Mouse (Mus musculus) lung, embryonic 15.5 days (tissue): ENCODE data around the gene Scnn1b. TPM values are rescaled to one million over a fixed set of nuclear protein-coding genes. Genes with fewer than 3 reads are reported as not detected.
A peak's percentile ranks its signal among the peaks of the same experiment; 100 is the strongest.

Experiments used
- ATAC-seq: fragments of 200-750 bp; cut with Nextera tagmentation; 2 replicates; pipeline ENCODE4 v1.8.0; 2017; ENCODE audit warnings: moderate number of reproducible peaks, borderline replicate concordance; ENCODE audit not compliant: low FRiP score, low TSS enrichment; ENCODE audit errors: extremely low read depth
- H3K27ac ChIP-seq: fragments of 300-500 bp; sonication (generic); 2 replicates; pipeline ENCODE4 v1.5.1; 2015; ENCODE audit warnings: moderate library complexity, mild to moderate bottlenecking, inconsistent platforms
- H3K27me3 ChIP-seq: fragments of 300-500 bp; sonication (generic); 2 replicates; pipeline ENCODE4 v1.6.1; 2015; ENCODE audit warnings: inconsistent platforms
- H3K36me3 ChIP-seq: fragments of 300-500 bp; sonication (generic); 2 replicates; pipeline ENCODE4 v1.6.1; 2015; ENCODE audit warnings: inconsistent platforms
- H3K4me1 ChIP-seq: fragments of 300-500 bp; sonication (generic); 2 replicates; pipeline ENCODE4 v1.6.1; 2015; ENCODE audit warnings: inconsistent platforms
- H3K4me2 ChIP-seq: fragments of 300-500 bp; sonication (generic); 2 replicates; pipeline ENCODE4 v1.6.1; 2015; ENCODE audit warnings: inconsistent platforms, mild to moderate bottlenecking, moderate library complexity
- H3K4me3 ChIP-seq: fragments of 300-500 bp; sonication (generic); 2 replicates; pipeline ENCODE4 v1.5.1; 2015; ENCODE audit warnings: mild to moderate bottlenecking, inconsistent platforms
- H3K9ac ChIP-seq: fragments of 300-500 bp; sonication (generic); 2 replicates; pipeline ENCODE4 v1.6.1; 2015; ENCODE audit warnings: inconsistent platforms
- H3K9me3 ChIP-seq: fragments of 300-500 bp; sonication (generic); 2 replicates; pipeline ENCODE4 v1.6.1; 2016; ENCODE audit warnings: inconsistent platforms
- whole genome bisulfite sequencing: fragments of 180-500 bp; shearing (Covaris S2); methylation state at CpG from one replicate; pipeline ENCODE4 v1.1.7; 2015; 5-methylcytosine and 5-hydroxymethylcytosine counted together
- polyA plus RNA-seq: library from polyadenylated mRNA; unstranded; fragments of >200 nt; fragmentation: Nextera tagmentation; extraction: Ambion mirVana; gene quantifications from 2 replicates; pipeline ENCODE4 v1.2.1, GENCODE M21; 2015

The Scnn1b gene
- polyA plus RNA-seq = 6.8 and 8.0 TPM in 2 replicates

DNA sequence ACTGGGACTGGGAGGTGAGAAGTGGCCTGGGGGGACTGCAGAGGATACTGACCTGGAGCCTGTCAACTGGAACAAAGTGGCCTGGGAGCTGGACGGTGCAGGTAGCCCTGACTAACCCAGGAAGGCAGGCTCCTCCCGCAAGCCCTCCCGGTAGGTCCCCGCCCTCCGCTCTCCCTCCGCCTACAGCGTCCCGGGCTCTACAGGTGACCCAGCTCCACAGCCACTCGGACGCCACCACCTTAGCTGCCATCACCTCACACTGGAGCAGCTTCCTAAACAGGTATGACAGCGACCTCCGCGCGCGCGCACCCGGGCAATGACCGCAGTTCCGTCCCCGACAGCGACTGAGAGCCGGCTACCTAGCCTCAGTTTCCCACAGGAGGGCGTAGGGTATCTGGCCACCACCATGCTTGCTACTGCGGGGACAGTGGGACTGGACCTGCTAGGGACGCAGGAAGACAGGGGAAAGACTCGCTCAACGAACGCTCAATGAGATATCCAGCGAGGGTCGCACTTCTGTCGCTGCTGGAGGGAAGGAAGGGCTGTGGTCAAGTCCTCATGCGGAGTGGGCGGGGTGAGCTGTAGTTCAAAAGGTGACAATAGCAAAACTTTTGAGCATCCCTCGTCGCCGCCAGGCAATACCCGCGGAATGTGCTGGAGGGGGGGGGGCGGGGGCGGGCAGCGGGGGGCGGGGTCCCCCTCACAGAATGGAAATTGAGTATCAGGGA lies at the start of gene Scnn1b:
Gene Scnn1b, plus strand, starts transcription at position 181 of the 728 bp plus-strand sequence.
- WGBS = 3% methylated on average over 42 of the region's 42 CpGs
- Histone ChIP-seq H3K9ac (no peak within 1 kb of the TSS), H3K4me3 (peak within 1 kb of the TSS; percentile 31), H3K4me1 (no peaks in the 10 kb centered on the region), H3K36me3 (no peaks in the 10 kb centered on the region), H3K9me3 (no peaks in the 10 kb centered on the region), H3K27ac (no peak within 1 kb of the TSS), H3K4me2 (peak within 1 kb of the TSS; percentile 54), H3K27me3 (peaks cover 19% of the 10 kb centered on the region)
- ATAC-seq = no peak; the same call in 1 of the 2 replicates

GRCm38 (mm10) chr7:121821632-121822031 lies 43.2 kb upstream of the Scnn1b start:
- H3K4me3 ChIP-seq = no peak overlapping the region
- H3K9ac ChIP-seq = no peak overlapping the region
- H3K27ac ChIP-seq = no peak overlapping the region
- H3K36me3 ChIP-seq = no peaks in the 10 kb centered on the region
- H3K27me3 ChIP-seq = no peaks in the 10 kb centered on the region
- 86% methylated on average over 6 of the region's 6 CpGs for WGBS
- no peaks in the 10 kb centered on the region for H3K9me3 ChIP-seq
- ATAC-seq = no peak
- H3K4me1 ChIP-seq = no peaks in the 10 kb centered on the region
- no peak overlapping the region for H3K4me2 ChIP-seq

DNA sequence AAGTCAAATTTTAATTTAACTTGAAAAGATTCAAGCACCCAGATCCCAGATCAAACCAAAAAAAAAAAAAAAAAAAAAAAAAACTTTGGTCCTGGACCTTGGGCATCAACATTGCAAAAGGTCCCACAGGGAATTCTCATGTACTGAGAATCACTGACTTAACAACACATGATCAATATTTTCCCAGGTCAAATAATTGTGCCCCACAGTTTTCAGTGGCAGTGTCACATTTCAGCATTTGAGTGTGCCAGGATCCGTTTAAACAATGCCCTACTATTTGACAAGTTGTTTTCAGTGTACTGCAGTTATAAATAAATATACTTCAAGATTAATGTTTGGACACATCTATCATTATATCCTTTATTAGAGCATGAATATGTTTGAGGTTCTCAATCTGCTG lies 36.4 kb upstream of the Scnn1b start:
- Histone ChIP-seq H3K36me3 (no peaks in the 10 kb centered on the region), H3K4me1 (no peaks in the 10 kb centered on the region), H3K9ac (no peak overlapping the region), H3K9me3 (no peaks in the 10 kb centered on the region), H3K4me3 (no peak overlapping the region), H3K27ac (no peak overlapping the region), H3K27me3 (no peaks in the 10 kb centered on the region), H3K4me2 (no peak overlapping the region)
- ATAC-seq = no peak
- WGBS = 57% methylated on average over 1 of the region's 1 CpGs

DNA sequence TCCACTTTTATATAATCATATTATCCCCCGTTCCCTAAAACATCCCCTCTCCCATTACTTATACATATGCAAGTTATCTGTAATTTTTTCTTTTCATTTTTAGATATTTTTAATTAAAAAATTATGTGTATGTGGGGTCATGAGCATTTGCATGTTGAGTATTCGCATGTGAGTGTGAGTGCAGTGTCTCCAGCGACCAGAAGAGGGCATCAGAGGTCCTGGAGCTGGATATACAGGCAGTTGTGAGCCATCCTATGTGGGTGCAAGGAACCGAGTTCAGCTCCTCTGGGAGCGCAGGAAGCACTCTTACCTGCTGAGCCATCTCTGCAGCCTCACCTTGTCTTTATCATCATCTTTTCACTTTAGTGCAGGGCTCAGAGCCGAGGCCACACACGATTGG lies 29.4 kb upstream of the Scnn1b start:
- ATAC-seq = no peak
- no peak overlapping the region for H3K4me3 ChIP-seq
- no peaks in the 10 kb centered on the region for H3K9me3 ChIP-seq
- H3K36me3 ChIP-seq = no peaks in the 10 kb centered on the region
- H3K9ac ChIP-seq = no peak overlapping the region
- WGBS = 81% methylated on average over 7 of the region's 7 CpGs
- no peaks in the 10 kb centered on the region for H3K4me1 ChIP-seq
- H3K4me2 ChIP-seq = no peak overlapping the region
- H3K27ac ChIP-seq = no peak overlapping the region
- no peaks in the 10 kb centered on the region for H3K27me3 ChIP-seq

GRCm38 (mm10) chr7:121836827-121837226 lies 28.0 kb upstream of the Scnn1b start:
- Histone ChIP-seq H3K4me2 (no peak overlapping the region), H3K36me3 (no peaks in the 10 kb centered on the region), H3K4me1 (no peaks in the 10 kb centered on the region), H3K27ac (peak overlapping the region; percentile 72), H3K9me3 (no peaks in the 10 kb centered on the region), H3K27me3 (no peaks in the 10 kb centered on the region), H3K4me3 (no peak overlapping the region), H3K9ac (no peak overlapping the region)
- peak; percentile 58; the same call in 1 of the 2 replicates for ATAC-seq
- 54% methylated on average over 7 of the region's 7 CpGs for WGBS

DNA sequence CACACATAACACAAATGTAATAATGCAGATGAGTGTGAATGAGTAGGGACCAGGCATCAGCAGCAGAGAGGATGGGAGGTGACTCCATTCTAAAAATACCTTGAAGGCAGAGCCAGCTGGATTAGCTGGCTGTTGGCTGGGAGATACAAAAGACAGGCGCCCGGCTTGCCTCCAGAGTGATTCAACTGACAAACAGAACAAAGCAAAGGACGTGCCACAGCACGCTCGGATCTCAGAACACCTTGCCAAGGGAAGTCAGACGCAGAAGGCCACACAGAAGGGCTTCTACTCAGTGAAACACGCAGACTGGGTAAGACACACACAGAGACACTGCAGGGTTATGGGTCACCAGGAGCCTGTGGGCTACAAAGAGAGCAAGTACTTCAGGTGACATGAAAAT lies 24.0 kb upstream of the Scnn1b start:
- ATAC-seq = no peak
- Histone ChIP-seq H3K4me2 (no peak overlapping the region), H3K9me3 (no peaks in the 10 kb centered on the region), H3K4me3 (no peak overlapping the region), H3K27me3 (no peaks in the 10 kb centered on the region), H3K36me3 (no peaks in the 10 kb centered on the region), H3K4me1 (no peaks in the 10 kb centered on the region), H3K27ac (no peak overlapping the region), H3K9ac (no peak overlapping the region)
- 53% methylated on average over 7 of the region's 7 CpGs for WGBS

GRCm38 (mm10) chr7:121842234-121842633 lies 22.6 kb upstream of the Scnn1b start:
- no peak overlapping the region for H3K4me3 ChIP-seq
- ATAC-seq = no peak
- no peak overlapping the region for H3K27ac ChIP-seq
- no peak overlapping the region for H3K4me2 ChIP-seq
- WGBS = 47% methylated on average over 6 of the region's 6 CpGs
- H3K9me3 ChIP-seq = no peaks in the 10 kb centered on the region
- H3K27me3 ChIP-seq = no peaks in the 10 kb centered on the region
- no peak overlapping the region for H3K9ac ChIP-seq
- H3K4me1 ChIP-seq = no peaks in the 10 kb centered on the region
- H3K36me3 ChIP-seq = no peaks in the 10 kb centered on the region

DNA sequence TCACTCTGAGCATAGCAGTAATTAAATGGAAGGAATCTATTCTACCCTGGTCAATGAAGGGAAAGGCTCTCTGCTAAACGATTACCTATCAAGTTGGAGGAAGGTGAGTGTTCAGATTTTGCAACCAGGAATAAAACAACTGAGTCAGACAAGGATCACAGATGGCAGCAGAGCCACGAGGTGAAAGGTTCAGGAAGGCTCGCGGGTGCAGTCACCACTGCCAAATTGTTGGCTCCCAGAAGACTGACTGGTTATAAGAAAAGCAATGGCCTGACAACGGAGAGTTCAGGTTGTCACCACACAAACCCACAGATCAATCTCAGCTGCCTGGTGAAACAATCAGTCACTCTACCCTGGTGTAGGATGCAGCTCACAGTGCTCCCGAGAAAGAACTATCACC lies 18.9 kb upstream of the Scnn1b start:
- H3K27ac ChIP-seq = no peak overlapping the region
- 59% methylated on average over 6 of the region's 6 CpGs for WGBS
- H3K4me1 ChIP-seq = no peaks in the 10 kb centered on the region
- no peaks in the 10 kb centered on the region for H3K36me3 ChIP-seq
- H3K4me2 ChIP-seq = no peak overlapping the region
- H3K4me3 ChIP-seq = no peak overlapping the region
- no peak overlapping the region for H3K9ac ChIP-seq
- H3K27me3 ChIP-seq = no peaks in the 10 kb centered on the region
- H3K9me3 ChIP-seq = no peaks in the 10 kb centered on the region
- no peak for ATAC-seq

DNA sequence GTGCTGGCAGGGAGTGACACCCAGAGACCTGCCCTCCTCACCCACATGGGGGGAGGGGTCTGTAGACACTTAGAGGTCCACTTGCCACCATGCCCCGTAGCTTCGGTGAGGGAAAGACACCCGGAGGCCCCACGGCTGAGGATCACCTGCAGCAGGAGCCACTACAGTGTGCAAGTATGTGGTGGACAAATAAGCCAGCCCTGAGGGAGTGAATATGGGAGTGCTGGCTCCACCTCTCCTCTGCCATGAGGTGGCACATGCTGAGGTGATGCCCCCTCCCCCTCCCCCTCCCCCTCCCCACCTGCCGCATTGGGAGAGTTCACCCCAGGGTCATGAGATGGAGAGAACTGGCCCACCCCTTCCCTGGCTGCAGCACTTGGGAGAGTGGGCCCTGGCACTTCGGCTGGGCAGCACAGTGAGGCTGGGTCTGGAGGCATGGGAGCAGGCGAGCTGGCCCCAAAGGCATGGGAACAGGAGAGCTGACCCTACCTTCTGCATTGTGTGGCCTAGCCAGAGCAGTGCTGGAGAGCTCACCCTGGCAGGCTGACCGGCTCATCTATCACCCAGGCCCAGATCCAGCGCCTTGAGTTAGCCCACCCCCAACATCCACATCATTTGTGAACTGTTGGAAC lies 16.2 kb upstream of the Scnn1b start:
- H3K9ac ChIP-seq = no peak overlapping the region
- H3K27ac ChIP-seq = peak overlapping the region; percentile 44; the same call in 1 of the 2 replicates
- no peaks in the 10 kb centered on the region for H3K27me3 ChIP-seq
- ATAC-seq = peak; percentile 84
- no peaks in the 10 kb centered on the region for H3K9me3 ChIP-seq
- 49% methylated on average over 8 of the region's 9 CpGs for WGBS
- H3K4me3 ChIP-seq = no peak overlapping the region
- no peak overlapping the region for H3K4me2 ChIP-seq
- no peaks in the 10 kb centered on the region for H3K4me1 ChIP-seq
- no peaks in the 10 kb centered on the region for H3K36me3 ChIP-seq

GRCm38 (mm10) chr7:121857177-121857884 lies 7.5 kb upstream of the Scnn1b start:
- Histone ChIP-seq H3K4me1 (0 out of 2 replicates have a peak, but pooled peaks cover 3% of the 10 kb centered on the region), H3K27ac (no peak overlapping the region), H3K9me3 (no peaks in the 10 kb centered on the region), H3K36me3 (no peaks in the 10 kb centered on the region), H3K9ac (no peak overlapping the region), H3K27me3 (no peaks in the 10 kb centered on the region), H3K4me2 (no peak overlapping the region), H3K4me3 (no peak overlapping the region)
- WGBS = 63% methylated on average over 11 of the region's 11 CpGs
- no peak for ATAC-seq

GRCm38 (mm10) chr7:121858939-121859338 lies 5.9 kb upstream of the Scnn1b start:
- no peaks in the 10 kb centered on the region for H3K9me3 ChIP-seq
- H3K4me2 ChIP-seq = no peak overlapping the region
- H3K4me3 ChIP-seq = no peak overlapping the region
- no peak overlapping the region for H3K27ac ChIP-seq
- H3K36me3 ChIP-seq = no peaks in the 10 kb centered on the region
- H3K4me1 ChIP-seq = 0 out of 2 replicates have a peak, but pooled peaks cover 3% of the 10 kb centered on the region
- ATAC-seq = no peak
- H3K9ac ChIP-seq = no peak overlapping the region
- peaks cover 4% of the 10 kb centered on the region for H3K27me3 ChIP-seq
- 74% methylated on average over 8 of the region's 8 CpGs for WGBS

- no peak overlapping the region for H3K4me2 ChIP-seq
- H3K27ac ChIP-seq = no peak overlapping the region
- WGBS = 70% methylated on average over 3 of the region's 3 CpGs
Observed at GRCm38 (mm10) chr7:121871631-121872030, 6.8 kb downstream of the Scnn1b start.

More at GRCm38 (mm10) chr7:121871631-121872030, 6.8 kb downstream of the Scnn1b start:
- no peaks in the 10 kb centered on the region for H3K36me3 ChIP-seq
- H3K9ac ChIP-seq = no peak overlapping the region
- H3K27me3 ChIP-seq = no peaks in the 10 kb centered on the region
- no peaks in the 10 kb centered on the region for H3K9me3 ChIP-seq
- no peak for ATAC-seq
- no peak overlapping the region for H3K4me3 ChIP-seq
- peaks cover 6% of the 10 kb centered on the region; the same call in 1 of the 2 replicates for H3K4me1 ChIP-seq
